Mouse (Mus musculus) embryonic fibroblast, embryonic 13.5 days (primary cell): ENCODE measurements around the gene Impad1.

Experiments
- CTCF ChIP-seq: IDR thresholded peaks from 2 replicates; pipeline ENCODE4 v1.5.1; 2011; ENCODE audit warnings: mild to moderate bottlenecking, control low read depth, low read length, moderate library complexity, borderline replicate concordance; ENCODE audit not compliant: insufficient read depth
- POLR2A ChIP-seq: IDR thresholded peaks from 2 replicates; pipeline ENCODE4 v1.6.1; 2011; ENCODE audit warnings: low read depth, mild to moderate bottlenecking, control low read depth, low read length, moderate library complexity

GRCm38 (mm10) chr4:4792141-4792991 is 789 bp downstream of the Impad1 start:
- no peak for TF ChIP-seq CTCF
- peak; percentile 86 for TF ChIP-seq POLR2A
